Mouse (Mus musculus) midbrain, postnatal 0 days (tissue): Measurements from ENCODE around the gene Emg1. TPM values are rescaled to one million over a fixed set of nuclear protein-coding genes. Genes with fewer than 3 reads are reported as not detected.

Source experiments
- ATAC-seq: fragments of 200-750 bp; cut with Nextera tagmentation; 2 replicates; pipeline ENCODE4 v1.8.0; 2017; ENCODE audit warnings: moderate number of reproducible peaks, mild to moderate bottlenecking, moderate TSS enrichment, moderate library complexity; ENCODE audit not compliant: low FRiP score
- DNase-seq: peaks from one replicate; pipeline ENCODE4 v3.0.0-alpha.2; 2015; ENCODE audit warnings: low spot score
- H3K27ac ChIP-seq: fragments of 300-500 bp; sonication (generic); 2 replicates; pipeline ENCODE4 v1.5.1; 2014; ENCODE audit warnings: low read depth, mild to moderate bottlenecking, low read length, mixed read lengths
- H3K27me3 ChIP-seq: fragments of 300-500 bp; sonication (generic); 2 replicates; pipeline ENCODE4 v1.6.1; 2014; ENCODE audit warnings: low read length, control low read depth, mixed read lengths; ENCODE audit not compliant: insufficient read depth
- H3K36me3 ChIP-seq: fragments of 300-500 bp; sonication (generic); 2 replicates; pipeline ENCODE4 v1.6.1; 2014; ENCODE audit warnings: low read length, control low read depth, mixed read lengths; ENCODE audit not compliant: insufficient read depth
- H3K4me1 ChIP-seq: fragments of 300-500 bp; sonication (generic); 2 replicates; pipeline ENCODE4 v1.6.1; 2014; ENCODE audit warnings: mild to moderate bottlenecking, control low read depth, antibody characterized with exemption, low read length, mixed read lengths; ENCODE audit not compliant: insufficient read depth
- H3K4me2 ChIP-seq: fragments of 300-500 bp; sonication (generic); 2 replicates; pipeline ENCODE4 v1.6.1; 2014; ENCODE audit warnings: low read depth, mild to moderate bottlenecking, low read length, mixed read lengths; ENCODE audit not compliant: poor library complexity, severe bottlenecking
- H3K4me3 ChIP-seq: fragments of 300-500 bp; sonication (generic); 2 replicates; pipeline ENCODE4 v1.5.1; 2014; ENCODE audit warnings: low read depth, mild to moderate bottlenecking, low read length, moderate library complexity
- H3K9ac ChIP-seq: fragments of 300-500 bp; sonication (generic); replicated peaks from 2 replicates; pipeline ENCODE4 v1.6.1; 2014; ENCODE audit warnings: mild to moderate bottlenecking, low read length, moderate library complexity, mixed read lengths; ENCODE audit not compliant: poor library complexity, severe bottlenecking
- H3K9me3 ChIP-seq: fragments of 300-500 bp; sonication (generic); 2 replicates; pipeline ENCODE4 v1.6.1; 2016; ENCODE audit warnings: low read length, control low read depth
- CTCF ChIP-seq: IDR thresholded peaks from 2 replicates; pipeline ENCODE4 v1.5.1; 2016; ENCODE audit warnings: antibody characterized with exemption, mild to moderate bottlenecking
- WGBS: fragments of 180-500 bp; shearing (Covaris S2); extraction: QIAGEN DNeasy Blood & Tissue Kit; methylation state at CpG from one replicate; pipeline ENCODE4 v1.1.7; 2014; 5-methylcytosine and 5-hydroxymethylcytosine counted together
- polyA plus RNA-seq: library from polyadenylated mRNA; unstranded; fragments of >200 nt; fragmentation: Nextera tagmentation; extraction: Ambion mirVana; gene quantifications from 2 replicates; pipeline ENCODE4 v1.2.1, GENCODE M21; 2015
- total RNA-seq: library from RNA; depleted of rRNA; stranded (reverse); fragments of >200 nt; gene quantifications from 2 replicates; pipeline ENCODE4 v1.2.3, GENCODE M21; 2014

The Emg1 gene
- total and polyA plus RNA-seq, 2 experiments from 2014 or later = 89.8 to 99.9 TPM

- 26% methylated on average over 15 of the region's 15 CpGs for WGBS
- Histone ChIP-seq H3K4me1 (peaks cover 6% of the 10 kb centered on the region; the same call in 1 of the 2 replicates), H3K4me3 (no peak within 1 kb of the TSS), H3K27me3 (no peaks in the 10 kb centered on the region), H3K27ac (0 out of 2 replicates have a peak within 1 kb of the TSS, but pooled peaks have one; percentile 98), H3K4me2 (no peak within 1 kb of the TSS), H3K9ac (0 out of 2 replicates have a peak within 1 kb of the TSS, but pooled peaks have one; percentile 3), H3K9me3 (no peaks in the 10 kb centered on the region), H3K36me3 (peaks cover 12% of the 10 kb centered on the region)
- no peak for TF ChIP-seq CTCF
- no peak for DNase-seq
- ATAC-seq = no peak
Measured at GRCm38 (mm10) chr6:124738511-124739023, 26.6 kb upstream of the Emg1 start, which contains the start of gene Ptpn6. Ptpn6 (minus strand) TSS chr6:124738714.

- Histone ChIP-seq H3K4me3 (no peak overlapping the region), H3K36me3 (no peaks in the 10 kb centered on the region), H3K27ac (no peak overlapping the region), H3K4me1 (peaks cover 6% of the 10 kb centered on the region; the same call in 1 of the 2 replicates), H3K27me3 (no peaks in the 10 kb centered on the region), H3K9me3 (no peaks in the 10 kb centered on the region), H3K9ac (0 out of 2 replicates have a peak overlapping the region, but pooled peaks have one; percentile 2), H3K4me2 (no peak overlapping the region)
- 92% methylated on average over 11 of the region's 11 CpGs for WGBS
- DNase-seq = no peak
- no peak for ATAC-seq
- no peak for TF ChIP-seq CTCF
Measured at GRCm38 (mm10) chr6:124737040-124737439, 25.1 kb upstream of the Emg1 start.

- no peak for TF ChIP-seq CTCF
- ATAC-seq (no peak), DNase-seq (no peak)
- Histone ChIP-seq H3K4me3 (no peak overlapping the region), H3K27ac (no peak overlapping the region), H3K36me3 (no peaks in the 10 kb centered on the region), H3K9ac (no peak overlapping the region), H3K4me2 (no peak overlapping the region), H3K27me3 (no peaks in the 10 kb centered on the region), H3K9me3 (no peaks in the 10 kb centered on the region), H3K4me1 (peaks cover 2% of the 10 kb centered on the region; the same call in 1 of the 2 replicates)
- WGBS = 87% methylated on average over 3 of the region's 3 CpGs
Measured at GRCm38 (mm10) chr6:124734417-124734816, 22.4 kb upstream of the Emg1 start.

- Histone ChIP-seq H3K9ac (no peak overlapping the region), H3K36me3 (no peaks in the 10 kb centered on the region), H3K4me2 (no peak overlapping the region), H3K9me3 (no peaks in the 10 kb centered on the region), H3K4me3 (no peak overlapping the region), H3K27me3 (no peaks in the 10 kb centered on the region), H3K4me1 (no peaks in the 10 kb centered on the region), H3K27ac (no peak overlapping the region)
- TF ChIP-seq CTCF = no peak
- DNase-seq = no peak
- ATAC-seq = no peak
- WGBS = 55% methylated on average over 19 of the region's 19 CpGs
Measured at GRCm38 (mm10) chr6:124732476-124733370, 20.7 kb upstream of the Emg1 start.

GRCm38 (mm10) chr6:124731038-124731437 is 19.1 kb upstream of the Emg1 start:
- no peak overlapping the region for H3K27ac ChIP-seq
- WGBS = 86% methylated on average over 7 of the region's 7 CpGs
- ATAC-seq = no peak
- no peak overlapping the region for H3K4me2 ChIP-seq
- TF ChIP-seq CTCF = no peak
- H3K36me3 ChIP-seq = no peaks in the 10 kb centered on the region
- no peaks in the 10 kb centered on the region for H3K27me3 ChIP-seq
- DNase-seq = no peak
- H3K4me1 ChIP-seq = no peaks in the 10 kb centered on the region
- no peak overlapping the region for H3K9ac ChIP-seq
- H3K4me3 ChIP-seq = no peak overlapping the region
- H3K9me3 ChIP-seq = no peaks in the 10 kb centered on the region
